Mouse (Mus musculus) Muller cell, postnatal 12 days (primary cell): ENCODE measurements around the gene Zfp131.

Experiments used
- DNase-seq: peaks from one replicate; pipeline ENCODE4 v3.0.0-alpha.2; 2015; ENCODE audit errors: inconsistent ontology term

Gene Zfp131

DNA sequence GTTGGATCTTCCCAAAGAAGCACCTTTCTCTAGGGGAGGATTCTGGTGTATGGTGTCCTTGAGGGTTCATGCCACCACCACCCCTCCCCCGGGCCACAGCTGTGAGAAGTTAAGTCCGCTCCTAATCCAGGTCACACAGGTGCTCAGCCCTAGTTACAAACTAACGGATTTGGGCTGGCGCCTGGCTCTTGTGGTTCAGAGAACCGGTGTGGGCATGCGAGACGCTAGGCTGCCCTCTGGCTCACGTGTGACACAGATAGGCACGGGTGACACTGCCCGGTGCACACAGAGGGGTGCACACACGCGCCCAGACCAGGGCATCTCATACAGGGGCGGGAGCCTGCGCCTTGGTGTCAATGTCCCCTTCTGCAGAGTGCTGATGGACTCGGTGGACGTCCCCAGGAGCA lies 35.5 kb downstream of the Zfp131 start:
- no peak for DNase-seq

DNA sequence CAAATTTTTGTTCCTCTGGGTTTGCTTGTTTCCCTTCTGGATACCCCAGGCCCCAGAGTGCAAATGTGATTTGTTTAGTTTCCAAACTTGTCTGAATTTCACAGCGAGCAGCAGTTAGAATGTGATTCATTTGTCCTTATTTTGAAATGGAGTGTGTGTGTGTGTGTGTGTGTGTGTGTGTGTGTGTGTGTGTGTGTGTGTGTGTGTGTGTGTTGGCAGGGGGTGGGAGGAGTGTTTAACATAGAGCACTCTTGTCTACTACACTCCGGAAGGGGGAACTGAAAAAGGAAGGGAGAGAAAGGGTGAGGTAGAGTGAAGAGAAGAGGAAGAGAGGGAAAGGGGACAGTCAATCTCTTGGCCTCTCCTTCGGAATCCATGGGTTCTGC lies 36.1 kb downstream of the Zfp131 start:
- peak; percentile 36 for DNase-seq

GRCm38 (mm10) chr13:119753859-119754634 lies 36.6 kb downstream of the Zfp131 start:
- DNase-seq = peak; percentile 86

GRCm38 (mm10) chr13:119746930-119747329 lies 43.8 kb downstream of the Zfp131 start:
- no peak for DNase-seq

DNA sequence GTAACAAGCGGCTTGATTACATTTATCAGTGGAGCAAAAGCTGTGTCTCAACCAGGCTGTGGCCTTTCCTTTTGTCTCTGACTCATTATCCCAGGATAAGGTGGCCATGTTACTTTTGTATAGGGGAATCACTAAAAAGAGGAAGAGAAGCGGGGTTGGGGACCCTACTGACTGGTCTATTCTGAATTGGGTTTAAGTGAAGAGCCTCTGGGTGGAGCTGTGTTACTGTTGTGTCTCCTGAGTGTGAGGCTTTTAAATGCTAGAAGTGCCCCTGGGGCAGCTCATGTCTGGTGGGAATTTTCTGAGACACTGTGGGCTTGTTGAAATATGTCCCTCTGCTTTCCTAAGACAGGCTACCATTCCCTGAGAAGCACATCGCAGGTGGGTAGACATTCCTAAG lies 47.2 kb downstream of the Zfp131 start:
- DNase-seq = no peak

- no peak for DNase-seq
Observed at GRCm38 (mm10) chr13:119742711-119743415, 47.8 kb downstream of the Zfp131 start.

DNA sequence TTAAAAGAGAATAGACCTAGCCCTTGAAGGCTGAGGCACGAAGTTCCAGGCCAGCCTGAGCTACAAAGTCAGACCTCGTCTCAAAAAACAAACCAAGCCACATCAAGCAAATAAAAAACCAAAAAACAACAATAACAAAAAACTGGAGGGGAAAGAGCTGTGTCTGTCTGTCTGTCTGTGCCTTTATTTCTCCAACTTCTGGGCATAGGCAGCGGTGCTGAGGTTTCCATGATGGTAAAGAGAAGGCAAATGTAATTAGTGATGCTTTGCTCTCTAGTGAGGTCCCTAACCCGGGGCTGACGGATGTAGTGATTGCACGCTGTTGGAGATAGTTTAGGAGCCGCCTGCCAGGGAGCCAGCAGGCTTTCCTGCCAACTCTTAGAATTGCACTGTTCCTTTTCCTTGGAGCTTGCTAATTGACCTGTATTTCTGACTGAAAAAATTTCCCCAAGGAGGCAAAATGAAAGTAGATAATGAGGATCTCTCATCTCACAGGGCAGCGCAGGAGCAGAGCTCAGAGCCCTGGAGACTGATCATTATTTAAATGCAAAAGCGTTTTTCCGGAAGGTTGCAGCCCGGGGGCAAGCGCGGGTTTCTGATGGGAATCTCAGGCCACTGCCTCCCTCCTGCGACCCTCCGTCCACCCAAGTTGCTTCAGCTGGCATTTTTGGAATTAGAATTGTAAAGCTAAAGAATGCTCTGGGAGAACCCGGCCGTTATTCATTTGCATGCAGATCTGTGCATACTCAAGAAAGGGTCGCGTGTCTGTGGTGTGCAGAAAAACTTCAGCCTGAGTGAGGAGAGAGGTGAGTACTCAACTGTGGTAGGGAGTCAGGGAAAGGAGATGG lies 49.1 kb downstream of the Zfp131 start:
- peak; percentile 68 for DNase-seq

DNA sequence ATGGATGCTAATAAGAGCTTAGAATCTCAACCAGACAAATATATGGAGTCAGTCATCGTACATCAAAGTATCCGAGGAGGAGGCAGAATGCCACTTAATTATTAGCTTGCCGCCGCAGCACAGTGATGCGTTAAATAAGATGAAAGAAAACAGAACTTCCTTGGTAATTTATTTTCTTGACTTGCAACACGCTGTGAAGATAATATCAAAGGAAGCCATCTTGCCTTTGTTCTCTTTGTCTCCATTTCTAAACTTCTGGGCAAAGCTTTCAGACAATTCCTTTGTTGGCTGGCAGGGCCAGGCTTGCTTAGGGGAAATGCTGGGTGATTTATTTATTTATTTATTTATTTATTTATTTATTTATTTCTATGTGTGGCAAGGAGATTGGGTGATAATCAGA lies 59.2 kb downstream of the Zfp131 start:
- no peak for DNase-seq

GRCm38 (mm10) chr13:119729406-119729805 lies 61.3 kb downstream of the Zfp131 start:
- no peak for DNase-seq

GRCm38 (mm10) chr13:119727608-119728387 lies 62.9 kb downstream of the Zfp131 start:
- DNase-seq = no peak

- no peak for DNase-seq
Observed at GRCm38 (mm10) chr13:119724541-119724940, 66.1 kb downstream of the Zfp131 start.

DNA sequence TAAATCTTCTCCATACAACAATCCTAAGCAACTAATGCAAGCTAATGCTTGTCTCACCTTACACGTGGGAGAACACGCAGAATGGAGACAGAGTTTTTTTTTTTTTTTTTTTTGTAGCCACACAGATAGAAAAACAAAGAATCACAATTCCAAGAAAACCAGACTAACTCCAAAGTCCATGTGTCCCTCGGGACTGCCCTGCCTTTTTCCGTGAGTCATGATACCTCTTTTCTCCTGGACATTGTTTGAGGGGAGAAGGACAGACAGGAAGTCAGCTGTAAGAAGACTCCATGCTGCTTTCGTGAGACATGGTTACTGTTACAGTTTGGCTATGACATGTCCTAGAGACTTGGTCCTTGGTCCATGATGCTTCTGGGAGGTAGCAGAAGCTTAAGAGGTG lies 67.3 kb downstream of the Zfp131 start:
- no peak for DNase-seq

DNA sequence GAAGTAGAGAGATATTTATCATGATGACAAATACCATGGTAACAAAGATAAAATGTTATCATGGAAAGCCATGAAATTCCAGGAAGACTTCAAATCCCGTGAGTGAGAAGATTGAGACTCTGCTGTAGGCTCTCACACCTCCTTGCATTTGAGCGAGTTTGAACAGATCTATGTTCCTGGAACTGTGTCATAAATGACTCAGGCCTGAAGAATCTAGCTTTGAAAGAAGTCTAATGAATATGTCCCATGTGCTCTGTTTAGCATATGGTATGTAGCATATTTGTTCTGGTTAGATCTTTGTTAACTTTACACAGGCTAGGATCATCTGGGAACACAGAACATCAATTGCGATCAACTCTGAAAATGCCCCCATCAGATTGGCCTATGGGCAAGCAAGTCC lies 68.2 kb downstream of the Zfp131 start:
- peak; percentile 27 for DNase-seq

GRCm38 (mm10) chr13:119716105-119716504 lies 74.6 kb downstream of the Zfp131 start:
- no peak for DNase-seq
